Mouse (Mus musculus): ENCODE data around the gene Zfp568. TPM values are rescaled to one million over a fixed set of nuclear protein-coding genes. Genes with fewer than 3 reads are reported as not detected.
A peak's percentile ranks its signal among the peaks of the same experiment; 100 is the strongest.

Gene Zfp568
- polyA plus RNA-seq, 1 experiment, result 3.3 TPM

GRCm38 (mm10) chr7:30010551-30011195, 26.9 kb downstream of the Zfp568 start:
- no peaks in the 10 kb centered on the region for H3K27me3 ChIP-seq (ENCODE audit: control insufficient read depth, insufficient read depth, low read length)
- H3K27ac ChIP-seq (ENCODE audit: insufficient read depth, low read length), result no peak overlapping the region
- H3K4me3 ChIP-seq (replicated peaks; ENCODE audit: insufficient read depth, low read depth, low read length), result no peak overlapping the region
- 76% methylated on average over 10 of the region's 10 CpGs for WGBS
- peaks cover 6% of the 10 kb centered on the region for H3K4me1 ChIP-seq (ENCODE audit: control insufficient read depth, insufficient read depth, low read length)
- DNase-seq, result no peak
- no peak for TF ChIP-seq CTCF (IDR thresholded peaks at IDR 0.05; ENCODE audit: borderline replicate concordance, insufficient read depth, low read depth, low read length)
- no peak for TF ChIP-seq POLR2A (IDR thresholded peaks at IDR 0.05; ENCODE audit: borderline replicate concordance, insufficient read depth, low read length)

- TF ChIP-seq CTCF (IDR thresholded peaks at IDR 0.05; ENCODE audit: borderline replicate concordance, insufficient read depth, low read depth, low read length), result peak; percentile 63; the same call in 1 of the 2 replicates
- TF ChIP-seq POLR2A (IDR thresholded peaks at IDR 0.05; ENCODE audit: borderline replicate concordance, insufficient read depth, low read length), result no peak
- Histone ChIP-seq H3K4me3 (replicated peaks; ENCODE audit: insufficient read depth, low read depth, low read length) (no peak overlapping the region), H3K27ac (ENCODE audit: insufficient read depth, low read length) (no peak overlapping the region), H3K4me1 (ENCODE audit: control insufficient read depth, insufficient read depth, low read length) (peaks cover 6% of the 10 kb centered on the region), H3K27me3 (ENCODE audit: control insufficient read depth, insufficient read depth, low read length) (no peaks in the 10 kb centered on the region)
- WGBS, result 44% methylated on average over 4 of the region's 4 CpGs
- peak; percentile 50 to 60 for DNase-seq
Observed at GRCm38 (mm10) chr7:30012956-30013363, 29.2 kb downstream of the Zfp568 start.

GRCm38 (mm10) chr7:30017226-30017625, 33.5 kb downstream of the Zfp568 start:
- Histone ChIP-seq H3K4me1 (ENCODE audit: control insufficient read depth, insufficient read depth, low read length) (no peaks in the 10 kb centered on the region), H3K4me3 (replicated peaks; ENCODE audit: insufficient read depth, low read depth, low read length) (no peak overlapping the region), H3K27ac (ENCODE audit: insufficient read depth, low read length) (no peak overlapping the region), H3K27me3 (ENCODE audit: control insufficient read depth, insufficient read depth, low read length) (no peaks in the 10 kb centered on the region)
- TF ChIP-seq CTCF (IDR thresholded peaks at IDR 0.05; ENCODE audit: borderline replicate concordance, insufficient read depth, low read depth, low read length) (no peak), POLR2A (IDR thresholded peaks at IDR 0.05; ENCODE audit: borderline replicate concordance, insufficient read depth, low read length) (no peak)
- 90% methylated on average over 6 of the region's 6 CpGs for WGBS
- DNase-seq, result no peak

GRCm38 (mm10) chr7:30019543-30019942, 35.8 kb downstream of the Zfp568 start:
- TF ChIP-seq CTCF (IDR thresholded peaks at IDR 0.05; ENCODE audit: borderline replicate concordance, insufficient read depth, low read depth, low read length) (no peak), POLR2A (IDR thresholded peaks at IDR 0.05; ENCODE audit: borderline replicate concordance, insufficient read depth, low read length) (no peak)
- no peak for DNase-seq
- 84% methylated on average over 2 of the region's 2 CpGs for WGBS
- Histone ChIP-seq H3K27me3 (ENCODE audit: control insufficient read depth, insufficient read depth, low read length) (no peaks in the 10 kb centered on the region), H3K4me3 (replicated peaks; ENCODE audit: insufficient read depth, low read depth, low read length) (no peak overlapping the region), H3K27ac (ENCODE audit: insufficient read depth, low read length) (no peak overlapping the region), H3K4me1 (ENCODE audit: control insufficient read depth, insufficient read depth, low read length) (no peaks in the 10 kb centered on the region)

GRCm38 (mm10) chr7:30023324-30023723, 39.6 kb downstream of the Zfp568 start:
- no peak for DNase-seq
- Histone ChIP-seq H3K27me3 (ENCODE audit: control insufficient read depth, insufficient read depth, low read length) (no peaks in the 10 kb centered on the region), H3K4me1 (ENCODE audit: control insufficient read depth, insufficient read depth, low read length) (no peaks in the 10 kb centered on the region), H3K4me3 (replicated peaks; ENCODE audit: insufficient read depth, low read depth, low read length) (no peak overlapping the region), H3K27ac (ENCODE audit: insufficient read depth, low read length) (no peak overlapping the region)
- TF ChIP-seq CTCF (IDR thresholded peaks at IDR 0.05; ENCODE audit: borderline replicate concordance, insufficient read depth, low read depth, low read length) (no peak), POLR2A (IDR thresholded peaks at IDR 0.05; ENCODE audit: borderline replicate concordance, insufficient read depth, low read length) (no peak)
- WGBS, result 91% methylated on average over 9 of the region's 9 CpGs

GRCm38 (mm10) chr7:30023800-30024199, 40.0 kb downstream of the Zfp568 start:
- 53% methylated on average over 8 of the region's 8 CpGs for WGBS
- no peak for DNase-seq
- Histone ChIP-seq H3K4me3 (replicated peaks; ENCODE audit: insufficient read depth, low read depth, low read length) (no peak overlapping the region), H3K4me1 (ENCODE audit: control insufficient read depth, insufficient read depth, low read length) (no peaks in the 10 kb centered on the region), H3K27ac (ENCODE audit: insufficient read depth, low read length) (no peak overlapping the region), H3K27me3 (ENCODE audit: control insufficient read depth, insufficient read depth, low read length) (no peaks in the 10 kb centered on the region)
- TF ChIP-seq CTCF (IDR thresholded peaks at IDR 0.05; ENCODE audit: borderline replicate concordance, insufficient read depth, low read depth, low read length) (no peak), POLR2A (IDR thresholded peaks at IDR 0.05; ENCODE audit: borderline replicate concordance, insufficient read depth, low read length) (no peak)

- no peak for DNase-seq
- Histone ChIP-seq H3K4me3 (replicated peaks; ENCODE audit: insufficient read depth, low read depth, low read length) (no peak overlapping the region), H3K27ac (ENCODE audit: insufficient read depth, low read length) (no peak overlapping the region), H3K4me1 (ENCODE audit: control insufficient read depth, insufficient read depth, low read length) (no peaks in the 10 kb centered on the region), H3K27me3 (ENCODE audit: control insufficient read depth, insufficient read depth, low read length) (no peaks in the 10 kb centered on the region)
- TF ChIP-seq POLR2A (IDR thresholded peaks at IDR 0.05; ENCODE audit: borderline replicate concordance, insufficient read depth, low read length) (no peak), CTCF (IDR thresholded peaks at IDR 0.05; ENCODE audit: borderline replicate concordance, insufficient read depth, low read depth, low read length) (no peak)
- WGBS, result 61% methylated on average over 5 of the region's 5 CpGs
Observed at GRCm38 (mm10) chr7:30025358-30025757, 41.6 kb downstream of the Zfp568 start.

- Histone ChIP-seq H3K27ac (ENCODE audit: insufficient read depth, low read length) (no peak overlapping the region), H3K4me3 (replicated peaks; ENCODE audit: insufficient read depth, low read depth, low read length) (no peak overlapping the region), H3K4me1 (ENCODE audit: control insufficient read depth, insufficient read depth, low read length) (no peaks in the 10 kb centered on the region), H3K27me3 (ENCODE audit: control insufficient read depth, insufficient read depth, low read length) (no peaks in the 10 kb centered on the region)
- 54% methylated on average over 4 of the region's 4 CpGs for WGBS
- TF ChIP-seq CTCF (IDR thresholded peaks at IDR 0.05; ENCODE audit: borderline replicate concordance, insufficient read depth, low read depth, low read length), result no peak
- no peak for TF ChIP-seq POLR2A (IDR thresholded peaks at IDR 0.05; ENCODE audit: borderline replicate concordance, insufficient read depth, low read length)
- no peak for DNase-seq
Observed at GRCm38 (mm10) chr7:30027331-30027730, 43.6 kb downstream of the Zfp568 start.

Data from cerebellum, adult 2 months (tissue).